Mouse (Mus musculus) forebrain, postnatal 0 days (tissue): ENCODE data around the gene Bcdin3d. TPM values are rescaled to one million over a fixed set of nuclear protein-coding genes. Genes with fewer than 3 reads are reported as not detected.

Source experiments
- ATAC-seq: fragments of 200-750 bp; cut with Nextera tagmentation; 2 replicates; pipeline ENCODE4 v1.8.0; 2017; ENCODE audit warnings: mild to moderate bottlenecking, moderate library complexity
- DNase-seq: peaks from one replicate; pipeline ENCODE4 v3.0.0-alpha.2; 2015
- H3K27ac ChIP-seq: fragments of 300-500 bp; sonication (generic); 2 replicates; pipeline ENCODE4 v1.5.1; 2014; ENCODE audit warnings: low read depth, mild to moderate bottlenecking, antibody characterized with exemption, low read length, moderate library complexity, mixed read lengths
- H3K27me3 ChIP-seq: fragments of 300-500 bp; sonication (generic); 2 replicates; pipeline ENCODE4 v1.6.1; 2014; ENCODE audit warnings: mild to moderate bottlenecking, low read length, mixed read lengths; ENCODE audit not compliant: insufficient read depth
- H3K36me3 ChIP-seq: fragments of 300-500 bp; sonication (generic); 2 replicates; pipeline ENCODE4 v1.6.1; 2014; ENCODE audit warnings: mild to moderate bottlenecking, moderate library complexity; ENCODE audit not compliant: insufficient read depth
- H3K4me1 ChIP-seq: fragments of 300-500 bp; sonication (generic); 2 replicates; pipeline ENCODE4 v1.6.1; 2014; ENCODE audit warnings: antibody characterized with exemption; ENCODE audit not compliant: insufficient read depth
- H3K4me2 ChIP-seq: fragments of 300-500 bp; sonication (generic); 2 replicates; pipeline ENCODE4 v1.6.1; 2014; ENCODE audit warnings: low read depth, mild to moderate bottlenecking, moderate library complexity
- H3K4me3 ChIP-seq: fragments of 300-500 bp; sonication (generic); 2 replicates; pipeline ENCODE4 v1.5.1; 2014; ENCODE audit warnings: low read depth, low read length, mixed read lengths
- H3K9ac ChIP-seq: fragments of 300-500 bp; sonication (generic); 2 replicates; pipeline ENCODE4 v1.6.1; 2014; ENCODE audit warnings: mild to moderate bottlenecking
- H3K9me3 ChIP-seq: fragments of 300-500 bp; sonication (generic); 2 replicates; pipeline ENCODE4 v1.6.1; 2016; ENCODE audit warnings: low read length
- CTCF ChIP-seq: sonication (generic); IDR thresholded peaks from 2 replicates; pipeline ENCODE4 v1.5.1; 2016; ENCODE audit warnings: antibody characterized with exemption, control low read depth, low read depth
- WGBS: fragments of 180-500 bp; shearing (Covaris S2); extraction: QIAGEN DNeasy Blood & Tissue Kit; methylation state at CpG from one replicate; pipeline ENCODE4 v1.1.7; 2014; 5-methylcytosine and 5-hydroxymethylcytosine counted together
- polyA plus RNA-seq: library from polyadenylated mRNA; unstranded; fragments of >200 nt; fragmentation: Nextera tagmentation; extraction: Ambion mirVana; gene quantifications from 2 replicates; pipeline ENCODE4 v1.2.1, GENCODE M21; 2015
- total RNA-seq: library from RNA; depleted of rRNA; stranded (reverse); fragments of >200 nt; gene quantifications from 2 replicates; pipeline ENCODE4 v1.2.3, GENCODE M21; 2014

Bcdin3d gene
- total and polyA plus RNA-seq, 2 experiments from 2014 or later: 12.1 to 15.7 TPM

DNA sequence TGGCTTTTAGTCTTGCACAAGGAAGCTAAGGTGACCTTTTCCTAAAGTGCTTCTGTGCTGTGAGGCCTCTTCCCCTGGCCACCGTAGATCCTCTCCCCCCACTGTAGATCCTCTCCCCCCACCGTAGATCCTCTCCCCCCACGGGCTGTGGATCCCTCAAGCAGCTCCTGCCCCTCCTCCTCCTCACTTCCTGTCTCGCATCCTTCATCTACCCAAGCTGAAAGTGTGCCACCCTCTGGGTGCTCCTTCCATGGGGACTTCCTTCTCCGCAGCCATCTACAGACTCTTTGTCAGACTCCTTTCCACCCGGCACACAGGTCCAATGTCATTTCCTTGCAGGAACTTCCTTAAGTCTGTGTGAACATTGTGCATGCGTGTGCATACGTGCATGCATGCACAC is 44.1 kb downstream of the Bcdin3d start:
- no peak overlapping the region for H3K9ac ChIP-seq
- H3K9me3 ChIP-seq: no peaks in the 10 kb centered on the region
- ATAC-seq (no peak), DNase-seq (no peak)
- no peak overlapping the region for H3K4me3 ChIP-seq
- no peak overlapping the region for H3K4me2 ChIP-seq
- no peak for TF ChIP-seq CTCF
- H3K36me3 ChIP-seq: peaks cover 61% of the 10 kb centered on the region
- H3K4me1 ChIP-seq: no peaks in the 10 kb centered on the region
- WGBS: 89% methylated on average over 8 of the region's 8 CpGs
- no peak overlapping the region for H3K27ac ChIP-seq
- H3K27me3 ChIP-seq: no peaks in the 10 kb centered on the region

- WGBS: 93% methylated on average over 9 of the region's 9 CpGs
- H3K9ac ChIP-seq: no peak overlapping the region
- no peak overlapping the region for H3K4me3 ChIP-seq
- H3K27me3 ChIP-seq: no peaks in the 10 kb centered on the region
- DNase-seq: no peak
- H3K4me2 ChIP-seq: no peak overlapping the region
- no peak for ATAC-seq
- no peaks in the 10 kb centered on the region for H3K9me3 ChIP-seq
- TF ChIP-seq CTCF: no peak
- no peaks in the 10 kb centered on the region for H3K4me1 ChIP-seq
- no peak overlapping the region for H3K27ac ChIP-seq
- H3K36me3 ChIP-seq: peaks cover 62% of the 10 kb centered on the region
These were observed 50.6 kb downstream of the Bcdin3d start for GRCm38 (mm10) chr15:99423884-99424283.

- Histone ChIP-seq H3K27ac (no peak overlapping the region), H3K27me3 (no peaks in the 10 kb centered on the region), H3K9me3 (no peaks in the 10 kb centered on the region), H3K36me3 (peaks cover 58% of the 10 kb centered on the region), H3K4me2 (no peak overlapping the region), H3K4me3 (no peak overlapping the region), H3K4me1 (no peaks in the 10 kb centered on the region), H3K9ac (no peak overlapping the region)
- WGBS: 95% methylated on average over 10 of the region's 10 CpGs
- no peak for TF ChIP-seq CTCF
- ATAC-seq (no peak), DNase-seq (no peak)
These were observed 51.4 kb downstream of the Bcdin3d start for GRCm38 (mm10) chr15:99423131-99423530.

- DNase-seq: no peak
- no peak overlapping the region for H3K4me3 ChIP-seq
- H3K9me3 ChIP-seq: no peaks in the 10 kb centered on the region
- no peak overlapping the region for H3K9ac ChIP-seq
- TF ChIP-seq CTCF: no peak; the same call in 1 of the 2 replicates
- no peaks in the 10 kb centered on the region for H3K27me3 ChIP-seq
- H3K4me1 ChIP-seq: no peaks in the 10 kb centered on the region
- H3K4me2 ChIP-seq: no peak overlapping the region
- 91% methylated on average over 23 of the region's 23 CpGs for WGBS
- H3K36me3 ChIP-seq: peaks cover 52% of the 10 kb centered on the region
- ATAC-seq: no peak
- no peak overlapping the region for H3K27ac ChIP-seq
These were observed 52.0 kb downstream of the Bcdin3d start for GRCm38 (mm10) chr15:99422551-99422950.

DNA sequence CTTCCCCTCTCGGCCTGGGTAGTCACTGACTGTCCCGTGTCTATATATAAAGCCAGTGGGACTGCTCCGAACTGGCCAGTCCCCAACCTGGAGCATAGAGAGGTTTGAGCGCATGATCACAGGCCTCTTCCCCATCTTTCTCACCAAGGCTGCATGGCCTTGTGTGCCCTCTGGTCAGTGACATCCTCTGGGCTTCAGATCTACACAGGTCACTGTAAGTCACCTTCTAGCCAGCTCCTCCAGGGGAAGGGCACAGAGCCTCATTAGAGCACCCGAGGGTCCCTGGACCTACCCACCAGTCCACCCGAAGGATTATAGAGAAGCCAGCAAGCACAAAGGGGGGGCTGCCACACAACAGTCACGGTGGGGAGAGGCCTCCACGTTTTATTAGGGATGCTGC is 52.9 kb downstream of the Bcdin3d start:
- H3K4me1 ChIP-seq: no peaks in the 10 kb centered on the region
- H3K4me2 ChIP-seq: no peak overlapping the region
- no peak overlapping the region for H3K9ac ChIP-seq
- DNase-seq: no peak
- 84% methylated on average over 8 of the region's 8 CpGs for WGBS
- no peaks in the 10 kb centered on the region for H3K9me3 ChIP-seq
- peaks cover 47% of the 10 kb centered on the region for H3K36me3 ChIP-seq
- no peak overlapping the region for H3K4me3 ChIP-seq
- no peaks in the 10 kb centered on the region for H3K27me3 ChIP-seq
- no peak for ATAC-seq
- no peak for TF ChIP-seq CTCF
- H3K27ac ChIP-seq: peak overlapping the region; percentile 59; the same call in 1 of the 2 replicates

DNA sequence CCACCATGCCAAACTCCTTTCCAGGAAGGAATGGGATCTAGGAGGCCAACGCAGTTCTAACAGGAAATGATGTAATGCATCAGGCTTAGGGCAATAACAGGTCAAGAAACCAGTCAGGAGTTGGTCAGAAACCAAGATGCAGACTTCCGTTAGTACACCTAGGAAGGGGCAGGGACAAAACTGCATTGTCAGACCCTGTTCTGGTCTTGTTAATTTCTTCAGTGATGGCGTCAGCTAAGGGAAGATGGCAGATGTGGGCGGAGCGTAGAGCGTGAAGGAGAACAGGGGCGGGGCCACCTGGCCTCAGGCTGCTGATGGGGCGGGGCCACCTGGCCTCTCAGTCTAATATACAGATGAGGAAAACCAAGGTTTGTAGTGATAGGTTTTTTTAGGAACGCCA is 53.4 kb downstream of the Bcdin3d start:
- no peak for DNase-seq
- Histone ChIP-seq H3K27me3 (no peaks in the 10 kb centered on the region), H3K36me3 (peaks cover 42% of the 10 kb centered on the region), H3K27ac (peak overlapping the region; percentile 59), H3K4me2 (peak overlapping the region; percentile 23; the same call in 1 of the 2 replicates), H3K9ac (no peak overlapping the region), H3K4me3 (no peak overlapping the region), H3K4me1 (no peaks in the 10 kb centered on the region), H3K9me3 (no peaks in the 10 kb centered on the region)
- no peak for TF ChIP-seq CTCF
- WGBS: 79% methylated on average over 9 of the region's 9 CpGs
- no peak for ATAC-seq

- H3K4me2 ChIP-seq: peak overlapping the region; percentile 23
- no peaks in the 10 kb centered on the region for H3K9me3 ChIP-seq
- H3K4me1 ChIP-seq: no peaks in the 10 kb centered on the region
- 4% methylated on average over 12 of the region's 12 CpGs for WGBS
- no peak overlapping the region for H3K4me3 ChIP-seq
- peak overlapping the region; percentile 59 for H3K27ac ChIP-seq
- no peak overlapping the region for H3K9ac ChIP-seq
- DNase-seq: peak; percentile 69
- no peak for TF ChIP-seq CTCF
- H3K36me3 ChIP-seq: peaks cover 36% of the 10 kb centered on the region
- ATAC-seq: peak; percentile 68
- H3K27me3 ChIP-seq: no peaks in the 10 kb centered on the region
These were observed 54.0 kb downstream of the Bcdin3d start for GRCm38 (mm10) chr15:99420521-99421014.
